Mouse (Mus musculus) spleen, postnatal 10 days (tissue): ENCODE measurements at regions not wholly inside any gene's neighbourhood (a gene's known extent, or its start where the extent isn't known, plus 50 kb on each side); places are given as distances from the start of the nearest gene placed in this dataset.

Source experiments
- DNase-seq, 2 experiments: peaks; one replicate each; pipeline ENCODE4 v3.0.0; 2021 to 2022; ENCODE audit warnings: low spot score in 2 of 2

DNA sequence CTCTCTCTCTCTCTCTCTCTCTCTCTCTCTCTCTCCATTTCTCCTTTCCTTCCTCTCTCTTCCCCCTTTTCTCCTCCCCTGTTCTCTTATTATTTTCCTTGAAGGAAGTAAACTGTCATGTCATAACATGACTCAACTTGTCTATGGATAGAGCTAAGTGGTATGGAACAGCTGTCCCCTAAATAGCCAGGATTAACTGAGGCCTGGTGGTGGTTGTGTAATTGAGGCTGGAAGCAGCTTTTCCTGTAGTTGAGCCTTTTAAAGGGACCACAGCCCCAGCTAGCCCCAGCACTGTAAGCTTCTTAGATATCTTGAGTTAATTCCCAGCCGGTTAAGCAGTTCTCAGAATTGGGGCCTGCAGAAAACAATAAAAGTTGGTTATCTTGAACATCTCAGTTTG is 243.7 kb upstream of the Nbea start:
- DNase-seq: no peak

DNA sequence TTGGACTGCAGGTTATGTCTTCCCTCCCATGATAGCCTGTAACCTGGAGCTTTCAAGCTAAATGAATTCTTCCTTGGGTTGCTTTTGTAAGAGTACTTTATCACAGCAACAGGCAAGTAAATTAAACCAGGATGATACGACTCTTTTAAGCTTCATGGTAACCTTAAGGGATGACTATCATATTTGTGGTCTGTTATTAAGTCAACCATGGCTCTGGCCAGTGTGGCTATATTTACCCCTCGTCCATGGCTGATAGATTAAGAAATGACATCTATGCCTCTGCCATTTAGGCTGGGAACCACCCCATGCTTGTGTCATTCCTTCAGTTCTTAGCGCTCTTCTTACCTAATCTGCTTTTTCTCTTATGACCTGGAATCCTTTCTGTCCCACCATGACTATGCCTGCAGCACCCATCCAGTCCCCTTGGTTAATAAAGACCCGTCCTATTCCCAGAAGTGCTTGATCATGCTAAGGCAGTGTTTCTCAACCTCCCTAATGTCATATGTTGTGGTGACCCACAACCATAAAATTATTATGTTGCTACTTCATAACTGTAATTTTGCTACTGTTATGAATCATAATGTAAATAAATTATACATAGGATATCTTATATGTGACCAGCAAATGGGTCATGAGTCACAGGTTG is 214.5 kb upstream of the Nbea start:
- no peak for DNase-seq

DNA sequence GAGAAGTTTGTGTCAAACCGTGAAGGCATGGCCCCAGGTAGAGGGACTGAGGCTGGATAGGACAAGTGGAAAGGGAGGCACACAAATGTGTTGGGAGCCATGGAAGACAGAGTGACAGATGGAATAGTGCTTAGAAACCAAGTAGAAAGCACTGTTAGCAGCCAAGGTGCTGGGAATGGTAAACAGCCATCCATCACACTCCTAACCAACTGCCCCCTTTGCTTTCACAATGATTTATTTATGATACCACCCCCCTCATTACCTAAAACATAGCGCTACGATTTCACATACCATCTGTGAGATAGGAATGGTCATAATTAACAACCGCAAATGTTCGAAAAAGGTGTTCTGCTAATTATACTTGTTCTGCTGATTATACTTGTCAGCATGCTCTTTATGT is 209.6 kb upstream of the Nbea start:
- no peak for DNase-seq

DNA sequence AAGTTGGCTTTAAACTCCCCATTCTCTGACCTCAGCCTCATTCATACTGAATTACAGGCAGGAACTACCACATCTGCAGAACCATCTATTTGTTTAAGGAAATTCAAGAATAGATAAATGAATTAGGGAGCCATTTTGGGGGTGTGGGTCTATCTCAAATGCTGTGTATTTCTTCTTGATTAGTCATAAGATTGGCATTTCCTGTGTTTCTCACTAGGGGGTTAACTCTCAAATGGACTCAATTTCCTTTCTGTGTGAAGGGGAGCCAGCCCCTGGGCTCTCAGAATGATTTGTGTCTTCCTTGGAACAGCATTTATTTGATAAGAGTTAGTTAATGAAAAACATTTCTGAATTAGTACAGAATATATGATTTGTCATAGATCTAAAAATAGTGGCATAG is 196.8 kb upstream of the Nbea start:
- DNase-seq: no peak

DNA sequence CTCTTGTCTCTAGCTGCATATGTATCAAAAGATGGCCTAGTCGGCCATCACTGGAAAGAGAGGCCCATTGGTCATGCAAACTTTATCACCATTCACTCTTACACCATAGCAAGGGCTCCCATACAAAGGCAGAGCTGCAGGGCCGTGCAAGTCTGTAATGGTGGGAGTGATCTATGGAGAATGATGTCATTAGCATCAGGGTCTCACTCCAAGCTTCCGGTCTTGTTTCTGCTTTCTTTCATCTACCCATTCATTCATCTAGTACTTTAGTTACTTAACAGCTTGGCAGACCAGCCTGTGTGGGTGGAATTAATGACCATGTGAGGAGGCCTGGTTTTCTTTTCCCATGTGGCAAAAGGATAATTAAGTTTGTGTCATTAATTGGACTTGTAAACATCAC is 196.0 kb upstream of the Nbea start:
- DNase-seq: no peak

DNA sequence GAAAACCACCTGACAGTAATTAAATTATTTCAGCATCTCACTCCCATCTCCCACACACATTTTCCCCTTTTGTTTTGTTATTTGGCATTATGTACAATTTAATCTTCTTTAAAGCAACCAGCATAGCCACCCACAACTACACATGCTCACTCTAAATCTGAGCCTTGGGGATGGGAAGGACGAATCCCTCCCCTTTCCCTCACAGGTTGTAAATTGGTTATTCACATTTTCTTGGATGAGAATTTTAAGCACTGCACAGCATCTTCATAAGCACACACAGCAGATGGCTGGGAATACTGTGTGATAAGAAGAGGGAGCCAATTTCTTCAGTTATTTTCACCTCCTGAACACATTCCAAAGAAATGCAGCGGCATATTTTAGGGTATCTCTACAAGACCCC is 179.0 kb upstream of the Nbea start:
- no peak for DNase-seq

DNA sequence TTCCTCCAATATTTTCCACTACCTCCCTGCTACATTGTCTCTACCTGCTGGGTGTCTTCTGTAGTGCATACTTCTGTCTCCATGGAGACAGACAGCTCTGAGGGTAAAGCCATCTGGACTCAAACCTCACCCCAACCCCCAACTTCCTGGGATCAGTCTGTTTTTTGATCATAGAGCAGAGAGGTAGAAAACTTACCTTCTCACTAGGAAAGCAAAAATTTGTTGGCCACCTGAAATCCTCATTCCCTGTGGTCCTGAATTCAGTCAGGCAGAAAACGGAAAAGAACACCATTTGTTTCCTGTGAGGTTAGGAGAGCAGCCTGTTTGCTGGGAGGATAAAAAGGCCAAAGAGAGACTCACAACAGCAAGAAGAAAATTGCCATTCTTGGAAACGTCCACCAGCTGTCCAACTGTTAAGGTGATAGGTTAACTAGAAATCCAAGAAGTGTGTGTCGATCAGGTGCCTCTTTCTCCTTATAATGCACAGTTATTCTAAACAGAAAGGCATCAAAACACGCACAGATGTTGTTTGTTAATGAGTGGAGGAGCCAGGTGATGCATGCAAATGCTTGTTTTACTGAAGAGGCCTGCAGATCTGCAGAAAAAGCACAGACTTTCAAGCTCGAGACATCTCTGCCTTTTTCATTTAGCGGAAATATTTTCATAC is 173.7 kb upstream of the Nbea start:
- no peak for DNase-seq

DNA sequence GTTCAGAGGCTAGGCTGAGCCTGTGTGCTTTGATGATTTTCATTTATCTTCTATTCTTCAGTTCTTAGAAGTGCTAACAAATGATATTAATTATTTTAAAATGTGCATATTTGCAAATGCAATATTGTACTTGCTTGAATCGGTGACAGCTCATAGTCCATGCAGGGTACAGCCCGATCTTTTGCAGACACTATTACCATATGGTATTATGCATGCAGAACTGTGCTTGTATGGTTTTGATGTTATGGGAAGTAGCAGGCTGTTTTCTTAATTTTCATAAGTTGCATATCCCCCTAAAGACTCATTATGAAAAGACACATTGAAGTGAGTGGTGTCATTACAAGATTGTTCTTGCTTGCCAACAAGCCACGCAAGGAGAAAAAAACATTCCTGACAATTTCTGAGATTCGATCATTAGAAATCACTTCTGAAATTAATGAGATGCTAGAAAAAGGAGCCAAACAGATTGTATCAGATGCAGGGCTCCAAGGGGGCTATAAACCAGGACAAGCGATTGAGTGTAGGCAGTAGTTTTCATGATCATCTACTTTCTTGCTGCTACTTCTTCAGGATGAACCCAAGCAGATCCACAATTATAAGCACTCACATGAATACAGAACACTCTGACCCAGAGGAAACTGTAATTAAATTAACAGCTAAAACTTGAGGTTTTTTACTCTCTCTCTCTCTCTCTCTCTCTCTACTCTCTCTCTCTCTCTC is 172.8 kb upstream of the Nbea start:
- DNase-seq: no peak
